Mouse (Mus musculus): ENCODE measurements at regions not wholly inside any gene's neighbourhood (a gene's known extent, or its start where the extent isn't known, plus 50 kb on each side); places are given as distances from the start of the nearest gene placed in this dataset.

GRCm38 (mm10) chr12:25861100-25861499 is 554.0 kb downstream of the Rnf144a start:
- intact Hi-C loops (cut with DNase I), result loop anchor here (10.0 kb wide), 2 partner anchors 214 to 454 kb away; no protein-coding TSS in a partner anchor
- WGBS, result 85% methylated on average over 3 of the region's 3 CpGs
- H3K4me1 ChIP-seq (ENCODE audit: control insufficient read depth, insufficient read depth, low read length), result no peaks in the 10 kb centered on the region
- TF ChIP-seq EP300 (IDR thresholded peaks at IDR 0.05; ENCODE audit: insufficient read depth, low read depth, low read length), result no peak
- TF ChIP-seq POLR2A (IDR thresholded peaks at IDR 0.05; ENCODE audit: insufficient read depth, low read depth, low read length), result no peak
- TF ChIP-seq CTCF (IDR thresholded peaks at IDR 0.05), result no peak
- no peak for DNase-seq
- H3K79me2 ChIP-seq (replicated peaks; ENCODE audit: control insufficient read depth, insufficient read depth, low read length), result no peaks in the 10 kb centered on the region
- no peaks in the 10 kb centered on the region for H3K27me3 ChIP-seq (ENCODE audit: control insufficient read depth, insufficient read depth, low read length)
- no peak overlapping the region for H3K27ac ChIP-seq
- no peaks in the 10 kb centered on the region for H3K36me3 ChIP-seq (ENCODE audit: control insufficient read depth, insufficient read depth, low read length)
- no peak overlapping the region for H3K9ac ChIP-seq (ENCODE audit: low read depth, low read length)
- H3K4me3 ChIP-seq, result no peak overlapping the region

GRCm38 (mm10) chr12:25858397-25858796 is 556.7 kb downstream of the Rnf144a start:
- Histone ChIP-seq H3K36me3 (ENCODE audit: control insufficient read depth, insufficient read depth, low read length) (no peaks in the 10 kb centered on the region), H3K9ac (ENCODE audit: low read depth, low read length) (no peak overlapping the region), H3K79me2 (replicated peaks; ENCODE audit: control insufficient read depth, insufficient read depth, low read length) (no peaks in the 10 kb centered on the region), H3K4me3 (no peak overlapping the region), H3K4me1 (ENCODE audit: control insufficient read depth, insufficient read depth, low read length) (no peaks in the 10 kb centered on the region), H3K27me3 (ENCODE audit: control insufficient read depth, insufficient read depth, low read length) (no peaks in the 10 kb centered on the region), H3K27ac (no peak overlapping the region)
- no peak for TF ChIP-seq POLR2A (IDR thresholded peaks at IDR 0.05; ENCODE audit: insufficient read depth, low read depth, low read length)
- TF ChIP-seq EP300 (IDR thresholded peaks at IDR 0.05; ENCODE audit: insufficient read depth, low read depth, low read length), result no peak
- TF ChIP-seq CTCF (IDR thresholded peaks at IDR 0.05), result no peak
- WGBS, result 83% methylated on average over 6 of the region's 6 CpGs
- intact Hi-C loops (cut with DNase I), result no loop called here
- no peak for DNase-seq

- DNase-seq, result no peak
- no peaks in the 10 kb centered on the region for H3K4me1 ChIP-seq (ENCODE audit: control insufficient read depth, insufficient read depth, low read length)
- no peaks in the 10 kb centered on the region for H3K79me2 ChIP-seq (replicated peaks; ENCODE audit: control insufficient read depth, insufficient read depth, low read length)
- TF ChIP-seq EP300 (IDR thresholded peaks at IDR 0.05; ENCODE audit: insufficient read depth, low read depth, low read length), result no peak
- TF ChIP-seq POLR2A (IDR thresholded peaks at IDR 0.05; ENCODE audit: insufficient read depth, low read depth, low read length), result no peak
- no peak for TF ChIP-seq CTCF (IDR thresholded peaks at IDR 0.05)
- H3K27me3 ChIP-seq (ENCODE audit: control insufficient read depth, insufficient read depth, low read length), result no peaks in the 10 kb centered on the region
- no peaks in the 10 kb centered on the region for H3K36me3 ChIP-seq (ENCODE audit: control insufficient read depth, insufficient read depth, low read length)
- H3K4me3 ChIP-seq, result no peak overlapping the region
- intact Hi-C loops (cut with DNase I), result no loop called here
- 66% methylated on average over 7 of the region's 7 CpGs for WGBS
- no peak overlapping the region for H3K27ac ChIP-seq
- H3K9ac ChIP-seq (ENCODE audit: low read depth, low read length), result no peak overlapping the region
Measured at GRCm38 (mm10) chr12:25830057-25830456, 585.0 kb downstream of the Rnf144a start.

- Histone ChIP-seq H3K4me1 (ENCODE audit: control insufficient read depth, insufficient read depth, low read length) (no peaks in the 10 kb centered on the region), H3K4me3 (no peak overlapping the region), H3K36me3 (ENCODE audit: control insufficient read depth, insufficient read depth, low read length) (no peaks in the 10 kb centered on the region), H3K27ac (no peak overlapping the region), H3K9ac (ENCODE audit: low read depth, low read length) (no peak overlapping the region), H3K27me3 (ENCODE audit: control insufficient read depth, insufficient read depth, low read length) (no peaks in the 10 kb centered on the region), H3K79me2 (replicated peaks; ENCODE audit: control insufficient read depth, insufficient read depth, low read length) (no peaks in the 10 kb centered on the region)
- no peak for DNase-seq
- intact Hi-C loops (cut with DNase I), result loop anchor here (2.0 kb wide), 1 partner anchor 733 kb away; no protein-coding TSS in a partner anchor
- WGBS, result 66% methylated on average over 2 of the region's 2 CpGs
- no peak for TF ChIP-seq CTCF (IDR thresholded peaks at IDR 0.05)
- TF ChIP-seq EP300 (IDR thresholded peaks at IDR 0.05; ENCODE audit: insufficient read depth, low read depth, low read length), result no peak
- no peak for TF ChIP-seq POLR2A (IDR thresholded peaks at IDR 0.05; ENCODE audit: insufficient read depth, low read depth, low read length)
Measured at GRCm38 (mm10) chr12:25827961-25828360, 587.1 kb downstream of the Rnf144a start.

- DNase-seq, result no peak
- no peak for TF ChIP-seq EP300 (IDR thresholded peaks at IDR 0.05; ENCODE audit: insufficient read depth, low read depth, low read length)
- no peak for TF ChIP-seq POLR2A (IDR thresholded peaks at IDR 0.05; ENCODE audit: insufficient read depth, low read depth, low read length)
- peak; percentile 35 for TF ChIP-seq CTCF (IDR thresholded peaks at IDR 0.05)
- no peaks in the 10 kb centered on the region for H3K36me3 ChIP-seq (ENCODE audit: control insufficient read depth, insufficient read depth, low read length)
- H3K4me1 ChIP-seq (ENCODE audit: control insufficient read depth, insufficient read depth, low read length), result no peaks in the 10 kb centered on the region
- H3K27me3 ChIP-seq (ENCODE audit: control insufficient read depth, insufficient read depth, low read length), result no peaks in the 10 kb centered on the region
- WGBS, result 26% methylated on average over 3 of the region's 3 CpGs
- H3K79me2 ChIP-seq (replicated peaks; ENCODE audit: control insufficient read depth, insufficient read depth, low read length), result no peaks in the 10 kb centered on the region
- no peak overlapping the region for H3K4me3 ChIP-seq
- intact Hi-C loops (cut with DNase I), result loop anchor here (2.0 kb wide), 1 partner anchor 732 kb away; no protein-coding TSS in a partner anchor
- no peak overlapping the region for H3K9ac ChIP-seq (ENCODE audit: low read depth, low read length)
- H3K27ac ChIP-seq, result no peak overlapping the region
Measured at GRCm38 (mm10) chr12:25826928-25827327, 588.1 kb downstream of the Rnf144a start.

- no peak overlapping the region for H3K9ac ChIP-seq (ENCODE audit: low read depth, low read length)
- no peaks in the 10 kb centered on the region for H3K79me2 ChIP-seq (replicated peaks; ENCODE audit: control insufficient read depth, insufficient read depth, low read length)
- TF ChIP-seq EP300 (IDR thresholded peaks at IDR 0.05; ENCODE audit: insufficient read depth, low read depth, low read length) (no peak), CTCF (IDR thresholded peaks at IDR 0.05) (no peak), POLR2A (IDR thresholded peaks at IDR 0.05; ENCODE audit: insufficient read depth, low read depth, low read length) (no peak)
- no peaks in the 10 kb centered on the region for H3K4me1 ChIP-seq (ENCODE audit: control insufficient read depth, insufficient read depth, low read length)
- no peak overlapping the region for H3K27ac ChIP-seq
- intact Hi-C loops (cut with DNase I), result loop anchor here (2.0 kb wide), 1 partner anchor 732 kb away; no protein-coding TSS in a partner anchor
- H3K27me3 ChIP-seq (ENCODE audit: control insufficient read depth, insufficient read depth, low read length), result no peaks in the 10 kb centered on the region
- no peak overlapping the region for H3K4me3 ChIP-seq
- WGBS, result 64% methylated on average over 4 of the region's 4 CpGs
- no peaks in the 10 kb centered on the region for H3K36me3 ChIP-seq (ENCODE audit: control insufficient read depth, insufficient read depth, low read length)
- DNase-seq, result no peak
Measured at GRCm38 (mm10) chr12:25826451-25826850, 588.6 kb downstream of the Rnf144a start.
